Mouse (Mus musculus) cerebellum, adult 2 months (tissue): ENCODE results near the gene Bola1. TPM values are rescaled to one million over a fixed set of nuclear protein-coding genes. Genes with fewer than 3 reads are reported as not detected.

ENCODE experiments used
- DNase-seq, 2 experiments: peaks; one replicate each; pipeline ENCODE4 v3.0.0; 2021
- H3K27ac ChIP-seq: fragments of 200-500 bp; 2 replicates; pipeline ENCODE4 v1.5.1; 2012; ENCODE audit warnings: low read length, control low read depth, inconsistent platforms; ENCODE audit not compliant: insufficient read depth
- H3K27me3 ChIP-seq: fragments of 200-500 bp; 2 replicates; pipeline ENCODE4 v1.6.1; 2012; ENCODE audit warnings: inconsistent platforms, mild to moderate bottlenecking, low read length, moderate library complexity; ENCODE audit not compliant: control insufficient read depth, insufficient read depth
- H3K4me1 ChIP-seq: fragments of 200-500 bp; 2 replicates; pipeline ENCODE4 v1.6.1; 2011; ENCODE audit warnings: low read length; ENCODE audit not compliant: control insufficient read depth, insufficient read depth
- H3K4me3 ChIP-seq: fragments of 200-500 bp; replicated peaks from 2 replicates; pipeline ENCODE3; 2011; ENCODE audit warnings: mild to moderate bottlenecking, low read depth, low read length, control low read depth; ENCODE audit not compliant: insufficient read depth
- CTCF ChIP-seq: fragments of 200-500 bp; IDR thresholded peaks from 2 replicates; pipeline ENCODE4 v1.5.1; 2011; ENCODE audit warnings: low read depth, mild to moderate bottlenecking, control low read depth, low read length, moderate library complexity, borderline replicate concordance; ENCODE audit not compliant: insufficient read depth
- POLR2A ChIP-seq: fragments of 200-500 bp; IDR thresholded peaks from 2 replicates; pipeline ENCODE4 v1.6.1; 2011; ENCODE audit warnings: low read length, control low read depth, borderline replicate concordance; ENCODE audit not compliant: insufficient read depth
- WGBS: fragments of 180-500 bp; shearing (Covaris S2); methylation state at CpG from one replicate; pipeline ENCODE4 v1.1.7; 2018; 5-methylcytosine and 5-hydroxymethylcytosine counted together
- polyA plus RNA-seq: library from polyadenylated mRNA; depleted of rRNA; stranded (reverse); fragments of >200 nt; gene quantifications from 2 replicates; pipeline ENCODE4 v1.2.3, GENCODE M21; 2012; rRNA removed

Bola1 gene
- polyA plus RNA-seq, 1 experiment: 47.0 TPM

DNA sequence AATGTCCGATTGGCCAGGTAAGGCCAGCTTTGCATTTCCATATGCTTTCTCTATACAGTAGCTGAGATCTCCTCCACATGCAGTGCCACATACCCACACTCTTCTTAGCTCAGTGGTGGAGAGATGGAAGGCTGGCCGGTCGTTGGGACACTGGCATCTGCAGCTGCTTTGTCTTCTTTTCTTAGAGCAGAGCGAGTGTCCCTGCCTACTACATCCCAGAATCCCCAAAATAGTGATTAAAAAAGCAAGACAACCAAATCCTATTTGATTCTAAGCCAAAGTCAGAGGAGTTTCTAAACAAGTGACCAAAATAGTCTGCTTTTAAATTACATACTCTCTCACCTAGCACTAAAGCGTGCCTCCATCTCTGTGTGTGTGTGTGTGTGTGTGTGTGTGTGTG is 66.9 kb downstream of the Bola1 start:
- TF ChIP-seq CTCF (no peak), POLR2A (no peak)
- no peak overlapping the region for H3K27ac ChIP-seq
- no peaks in the 10 kb centered on the region for H3K4me1 ChIP-seq
- no peaks in the 10 kb centered on the region for H3K27me3 ChIP-seq
- no peak overlapping the region for H3K4me3 ChIP-seq
- no peak for DNase-seq
- 91% methylated on average over 5 of the region's 5 CpGs for WGBS

- Histone ChIP-seq H3K27me3 (no peaks in the 10 kb centered on the region), H3K4me3 (no peak overlapping the region), H3K4me1 (no peaks in the 10 kb centered on the region), H3K27ac (no peak overlapping the region)
- TF ChIP-seq CTCF (no peak), POLR2A (no peak)
- 87% methylated on average over 7 of the region's 7 CpGs for WGBS
- no peak for DNase-seq
These were observed 67.7 kb downstream of the Bola1 start for GRCm38 (mm10) chr3:96151836-96152235.

GRCm38 (mm10) chr3:96147950-96148349 is 71.6 kb downstream of the Bola1 start:
- 12% methylated on average over 5 of the region's 5 CpGs for WGBS
- TF ChIP-seq POLR2A (no peak), CTCF (peak; percentile 39; the same call in 1 of the 2 replicates)
- peak; percentile 46 to 60 for DNase-seq

More at GRCm38 (mm10) chr3:96147950-96148349, 71.6 kb downstream of the Bola1 start:
- no peak overlapping the region for H3K4me3 ChIP-seq
- H3K4me1 ChIP-seq: no peaks in the 10 kb centered on the region
- no peaks in the 10 kb centered on the region for H3K27me3 ChIP-seq
- no peak overlapping the region for H3K27ac ChIP-seq

Other genes with a start within 250 kb of the Bola1 start
- gene Plekho1, start 223.7 kb downstream of the Bola1 start, polyA plus RNA-seq: 155 and 160 TPM in 2 replicates
- gene Vps45, start 161.2 kb downstream of the Bola1 start, polyA plus RNA-seq: 33.3 and 33.6 TPM in 2 replicates
- 26.3 and 30.0 TPM in 2 replicates for gene Otud7b, start 115.2 kb downstream of the Bola1 start, polyA plus RNA-seq
- 22.5 and 24.4 TPM in 2 replicates for gene Mtmr11, start 57.7 kb downstream of the Bola1 start, polyA plus RNA-seq
- gene Sf3b4, start 47.4 kb downstream of the Bola1 start, polyA plus RNA-seq: 59.5 and 66.4 TPM in 2 replicates
- gene Sv2a, start 38.6 kb downstream of the Bola1 start, polyA plus RNA-seq: 399 and 405 TPM in 2 replicates
- 2.0 and 3.5 TPM in 2 replicates for gene Hist2h2ab, start 156 bp upstream of the Bola1 start, polyA plus RNA-seq
- gene Hist2h2ac, start 1.2 kb upstream of the Bola1 start, polyA plus RNA-seq: 2.2 and 4.8 TPM in 2 replicates
- gene Hist2h2be, start 1.4 kb upstream of the Bola1 start, polyA plus RNA-seq: 8.0 and 9.3 TPM in 2 replicates
- 4.5 and 6.3 TPM in 2 replicates for gene Hist2h3c2, start 19.4 kb upstream of the Bola1 start, polyA plus RNA-seq
- gene Hist2h2aa2, start 20.6 kb upstream of the Bola1 start, polyA plus RNA-seq: 6.8 TPM in 1 of 2 replicates, not detected in the other
- gene Hist2h2aa1, start 25.8 kb upstream of the Bola1 start, polyA plus RNA-seq: 127 and 149 TPM in 2 replicates
- not detected in 2 replicates for gene Hist2h3c1, start 27.0 kb upstream of the Bola1 start, polyA plus RNA-seq
- 6.2 and 8.7 TPM in 2 replicates for gene Hist2h4, start 43.6 kb upstream of the Bola1 start, polyA plus RNA-seq
- gene Hist2h3b, start 48.9 kb upstream of the Bola1 start, polyA plus RNA-seq: 8.1 and 13.9 TPM in 2 replicates
- gene Hist2h2bb, start 50.0 kb upstream of the Bola1 start, polyA plus RNA-seq: 5.4 and 6.7 TPM in 2 replicates
- gene Fcgr1, start 74.3 kb upstream of the Bola1 start, polyA plus RNA-seq: 2.0 TPM in 2 replicates
- gene BC107364, start 232.6 kb upstream of the Bola1 start, polyA plus RNA-seq: not detected in 2 replicates